Mouse (Mus musculus) neutrophil, adult 83 days (primary cell): ENCODE measurements around the gene Spon2. TPM values are rescaled to one million over a fixed set of nuclear protein-coding genes. Genes with fewer than 3 reads are reported as not detected.

ENCODE experiments used
- total RNA-seq, 2 experiments: library from RNA; stranded (reverse); gene quantifications; one replicate each; pipeline ENCODE4 v1.2.4; 2023

Gene Spon2
- total RNA-seq, result 1 to 10 TPM in 1 of 2 experiments, not detected in 1; 1.3 TPM

GRCm38 (mm10) chr5:33218081-33218480 lies at the start of gene Spon2:
Gene Spon2, minus strand, starts transcription at chr5:33218455.

Other genes starting within 250 kb of the Spon2 start
- gene Ywhah, start 199.6 kb downstream of the Spon2 start, total RNA-seq, result 100 to 1,000 TPM; 182 to 186 TPM
- not detected for gene Slc5a1, start 114.2 kb downstream of the Spon2 start, total RNA-seq
- gene Ctbp1, start 56.5 kb upstream of the Spon2 start, total RNA-seq, result 100 to 1,000 TPM; 176 to 185 TPM
- gene Maea, start 117.1 kb upstream of the Spon2 start, total RNA-seq, result 100 to 1,000 TPM; 113 to 114 TPM
- gene Uvssa, start 160.1 kb upstream of the Spon2 start, total RNA-seq, result 10 to 100 TPM; 11.5 to 12.5 TPM
- not detected for gene Nkx1-1, start 215.5 kb upstream of the Spon2 start, total RNA-seq